Mouse (Mus musculus): ENCODE measurements around the gene Olfr1150-ps1. TPM values are rescaled to one million over a fixed set of nuclear protein-coding genes. Genes with fewer than 3 reads are reported as not detected.

The Olfr1150-ps1 gene
- total RNA-seq (2023) = not detected

GRCm38 (mm10) chr2:87843693-87844092 lies at the start of gene Olfr1150-ps1:
Gene Olfr1150-ps1 (plus strand): TSS chr2:87843993.

GRCm38 (mm10) chr2:87800292-87800691 lies 43.5 kb upstream of the Olfr1150-ps1 start, which contains the start of gene Olfr1143:
Gene Olfr1143 (plus strand): TSS chr2:87800592.

GRCm38 (mm10) chr2:87809522-87809921 lies 34.3 kb upstream of the Olfr1150-ps1 start, which contains the start of gene Olfr1145:
Gene Olfr1145 (plus strand): TSS chr2:87809822.

DNA sequence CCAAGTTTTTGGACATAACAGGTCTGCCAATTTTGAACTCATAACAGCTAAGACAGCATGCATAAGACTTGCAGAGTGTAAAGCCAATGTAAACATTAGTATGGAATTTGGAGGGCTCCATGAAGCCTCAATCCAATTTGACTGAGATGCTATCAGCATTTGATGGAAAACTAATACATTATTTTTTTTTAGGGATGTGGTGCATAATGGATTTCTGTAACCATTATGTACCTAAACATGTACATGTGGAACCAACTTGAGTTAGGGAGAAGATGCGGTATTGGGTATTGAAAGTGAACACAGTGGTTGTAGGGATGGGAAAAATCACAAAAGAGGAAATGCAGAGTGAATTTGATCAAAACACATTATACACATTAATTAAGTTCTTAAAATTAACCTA lies 13.6 kb upstream of the Olfr1150-ps1 start, which contains the start of gene Olfr1148:
Gene Olfr1148, plus strand, starts transcription at position 301 of the 400 bp plus-strand sequence.

DNA sequence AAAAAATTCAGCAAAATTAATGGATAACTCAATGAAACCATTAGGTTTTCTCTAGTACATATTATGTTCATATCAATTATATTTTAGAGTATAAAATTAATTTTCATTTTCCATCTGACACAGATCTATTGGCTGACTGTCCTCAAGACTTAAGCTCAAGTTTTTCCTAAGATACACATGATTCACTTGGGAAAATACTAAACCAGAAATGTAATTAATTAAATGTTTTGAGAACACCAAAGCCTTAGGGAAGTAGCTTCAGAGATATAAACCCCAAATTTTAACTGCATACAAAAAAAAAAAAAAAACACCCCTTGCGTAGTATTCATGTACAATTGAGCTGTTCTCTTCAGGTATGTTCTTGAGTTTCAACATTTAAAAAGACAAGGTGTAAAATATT lies 11.8 kb downstream of the Olfr1150-ps1 start, which contains the start of gene Olfr1151:
Gene Olfr1151, plus strand, starts transcription at position 301 of the 400 bp plus-strand sequence.

GRCm38 (mm10) chr2:87866192-87866591 lies 22.4 kb downstream of the Olfr1150-ps1 start, which contains the start of gene Olfr1152:
Gene Olfr1152 (plus strand): TSS chr2:87866492.

GRCm38 (mm10) chr2:87894662-87895061 lies 50.9 kb downstream of the Olfr1150-ps1 start, which contains the start of gene Olfr1153:
Gene Olfr1153 (plus strand): TSS chr2:87894962.

Other genes starting within 250 kb of the Olfr1150-ps1 start
- gene Olfr1130, start 237.8 kb upstream of the Olfr1150-ps1 start, total RNA-seq (2023) = not detected
- gene Olfr1131, start 216.9 kb upstream of the Olfr1150-ps1 start, total RNA-seq (2023) = not detected
- not detected for gene Olfr1132, start 206.5 kb upstream of the Olfr1150-ps1 start, total RNA-seq (2023)
- gene Olfr1133, start 196.6 kb upstream of the Olfr1150-ps1 start, total RNA-seq (2023) = not detected
- gene Olfr1134, start 185.5 kb upstream of the Olfr1150-ps1 start, total RNA-seq (2023) = not detected
- gene Olfr1135, start 170.3 kb upstream of the Olfr1150-ps1 start, total RNA-seq (2023) = not detected
- not detected for gene Olfr1136, start 150.0 kb upstream of the Olfr1150-ps1 start, total RNA-seq (2023)
- not detected for gene Olfr1137, start 130.8 kb upstream of the Olfr1150-ps1 start, total RNA-seq (2023)
- not detected for gene Olfr1138, start 104.0 kb upstream of the Olfr1150-ps1 start, total RNA-seq (2023)
- not detected for gene Olfr1140, start 100.2 kb upstream of the Olfr1150-ps1 start, total RNA-seq (2023)
- not detected for gene Olfr1141, start 90.0 kb upstream of the Olfr1150-ps1 start, total RNA-seq (2023)
- gene Olfr152, start 64.5 kb upstream of the Olfr1150-ps1 start, total RNA-seq (2023) = not detected
- gene Olfr1143, start 43.4 kb upstream of the Olfr1150-ps1 start, total RNA-seq (2023) = not detected
- not detected for gene Olfr1145, start 34.2 kb upstream of the Olfr1150-ps1 start, total RNA-seq (2023)
- not detected for gene Olfr1148, start 13.5 kb upstream of the Olfr1150-ps1 start, total RNA-seq (2023)
- not detected for gene Olfr1151, start 11.9 kb downstream of the Olfr1150-ps1 start, total RNA-seq (2023)
- not detected for gene Olfr1152, start 22.5 kb downstream of the Olfr1150-ps1 start, total RNA-seq (2023)
- not detected for gene Olfr1153, start 51.0 kb downstream of the Olfr1150-ps1 start, total RNA-seq (2023)
- gene Olfr1154, start 61.2 kb downstream of the Olfr1150-ps1 start, total RNA-seq (2023) = not detected
- gene Olfr1155, start 101.1 kb downstream of the Olfr1150-ps1 start, total RNA-seq (2023) = not detected
- gene Olfr1156, start 109.1 kb downstream of the Olfr1150-ps1 start, total RNA-seq (2023) = not detected
- not detected for gene Olfr1157, start 124.3 kb downstream of the Olfr1150-ps1 start, total RNA-seq (2023)
- not detected for gene Olfr74, start 130.7 kb downstream of the Olfr1150-ps1 start, total RNA-seq (2023)
- gene Olfr1158, start 146.1 kb downstream of the Olfr1150-ps1 start, total RNA-seq (2023) = not detected
- gene Olfr1160, start 164.3 kb downstream of the Olfr1150-ps1 start, total RNA-seq (2023) = not detected
- not detected for gene Olfr1161, start 178.8 kb downstream of the Olfr1150-ps1 start, total RNA-seq (2023)
- gene Olfr73, start 193.7 kb downstream of the Olfr1150-ps1 start, total RNA-seq (2023) = not detected
- gene Olfr1162, start 207.1 kb downstream of the Olfr1150-ps1 start, total RNA-seq (2023) = not detected
- gene Olfr1163, start 227.8 kb downstream of the Olfr1150-ps1 start, total RNA-seq (2023) = not detected
- gene Olfr1164, start 250.0 kb downstream of the Olfr1150-ps1 start, total RNA-seq (2023) = not detected